Mouse (Mus musculus): ENCODE results near the gene Cx3cl1. TPM values are rescaled to one million over a fixed set of nuclear protein-coding genes. Genes with fewer than 3 reads are reported as not detected.

The Cx3cl1 gene
- polyA plus RNA-seq, 1 experiment from 2014 or later, result 8.9 TPM

GRCm38 (mm10) chr8:94778473-94778872, 6.7 kb downstream of the Cx3cl1 start:
- Histone ChIP-seq H3K9me3 (no peaks in the 10 kb centered on the region), H3K27me3 (ENCODE audit: poor library complexity, severe bottlenecking) (peaks cover 17% of the 10 kb centered on the region), H3K4me3 (no peak overlapping the region), H3K27ac (peak overlapping the region; percentile 62), H3K4me1 (peaks cover 47% of the 10 kb centered on the region), H3K36me3 (replicated peaks) (peaks cover 11% of the 10 kb centered on the region; the same call in 1 of the 2 replicates)
- no peak for DNase-seq (ENCODE audit: extremely low spot score, low spot score)
- WGBS, result 74% methylated on average over 5 of the region's 5 CpGs

DNA sequence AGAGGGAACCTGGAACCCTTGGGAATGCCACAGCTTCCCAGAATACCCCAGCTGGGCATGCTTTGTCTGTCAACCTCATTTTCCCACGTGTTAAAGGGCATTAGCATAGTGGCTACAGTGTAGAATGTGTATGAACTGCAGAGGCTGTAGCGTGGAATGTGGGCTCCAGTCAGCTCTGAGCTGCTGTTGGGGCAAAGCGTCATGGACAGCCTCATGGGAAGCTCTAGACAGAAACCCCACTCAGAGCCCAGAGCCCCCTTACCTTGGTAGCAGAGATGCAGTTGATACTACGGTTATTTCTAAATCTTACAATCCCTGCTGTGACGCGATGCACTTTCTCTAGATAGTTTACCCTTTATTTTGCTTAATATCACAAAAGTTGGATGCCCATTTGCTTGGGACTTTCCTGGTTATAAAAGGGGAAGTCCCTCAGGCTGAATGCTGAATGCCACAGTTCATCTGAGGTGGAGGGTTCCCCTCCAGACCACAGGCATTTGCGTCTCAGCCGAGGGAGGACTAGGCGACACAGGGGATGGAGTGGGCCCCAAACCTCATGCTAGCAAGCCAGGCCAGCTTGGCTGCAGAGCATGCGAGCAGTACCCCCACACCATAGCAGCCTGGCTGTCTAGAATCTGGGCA, 7.2 kb downstream of the Cx3cl1 start:
- DNase-seq (ENCODE audit: extremely low spot score, low spot score), result no peak
- peaks cover 42% of the 10 kb centered on the region for H3K4me1 ChIP-seq
- peaks cover 12% of the 10 kb centered on the region for H3K27me3 ChIP-seq (ENCODE audit: poor library complexity, severe bottlenecking)
- H3K4me3 ChIP-seq, result no peak overlapping the region
- peak overlapping the region; percentile 62 for H3K27ac ChIP-seq
- WGBS, result 83% methylated on average over 10 of the region's 10 CpGs
- H3K36me3 ChIP-seq (replicated peaks), result peaks cover 11% of the 10 kb centered on the region; the same call in 1 of the 2 replicates
- H3K9me3 ChIP-seq, result no peaks in the 10 kb centered on the region

- Histone ChIP-seq H3K9me3 (no peaks in the 10 kb centered on the region), H3K4me1 (peaks cover 35% of the 10 kb centered on the region), H3K36me3 (replicated peaks) (peaks cover 11% of the 10 kb centered on the region; the same call in 1 of the 2 replicates), H3K27ac (no peak overlapping the region), H3K4me3 (no peak overlapping the region), H3K27me3 (ENCODE audit: poor library complexity, severe bottlenecking) (peaks cover 5% of the 10 kb centered on the region)
- DNase-seq (ENCODE audit: extremely low spot score, low spot score), result no peak
- 93% methylated on average over 16 of the region's 16 CpGs for WGBS
These were observed 7.9 kb downstream of the Cx3cl1 start for GRCm38 (mm10) chr8:94779534-94780294.

GRCm38 (mm10) chr8:94780491-94781154, 8.8 kb downstream of the Cx3cl1 start:
- Histone ChIP-seq H3K36me3 (replicated peaks) (peaks cover 11% of the 10 kb centered on the region; the same call in 1 of the 2 replicates), H3K4me3 (no peak overlapping the region), H3K27ac (no peak overlapping the region), H3K9me3 (no peaks in the 10 kb centered on the region), H3K4me1 (peaks cover 39% of the 10 kb centered on the region), H3K27me3 (ENCODE audit: poor library complexity, severe bottlenecking) (no peaks in the 10 kb centered on the region; the same call in 1 of the 2 replicates)
- 79% methylated on average over 21 of the region's 21 CpGs for WGBS
- no peak for DNase-seq (ENCODE audit: extremely low spot score, low spot score)

- Histone ChIP-seq H3K27ac (0 out of 2 replicates have a peak overlapping the region, but pooled peaks have one; percentile 51), H3K4me1 (peaks cover 39% of the 10 kb centered on the region), H3K27me3 (ENCODE audit: poor library complexity, severe bottlenecking) (no peaks in the 10 kb centered on the region; the same call in 1 of the 2 replicates), H3K9me3 (no peaks in the 10 kb centered on the region), H3K36me3 (replicated peaks) (peaks cover 11% of the 10 kb centered on the region; the same call in 1 of the 2 replicates), H3K4me3 (0 out of 2 replicates have a peak overlapping the region, but pooled peaks have one; percentile 22)
- DNase-seq (ENCODE audit: extremely low spot score, low spot score), result no peak
- WGBS, result 61% methylated on average over 7 of the region's 7 CpGs
These were observed 9.5 kb downstream of the Cx3cl1 start for GRCm38 (mm10) chr8:94781155-94781837.

DNA sequence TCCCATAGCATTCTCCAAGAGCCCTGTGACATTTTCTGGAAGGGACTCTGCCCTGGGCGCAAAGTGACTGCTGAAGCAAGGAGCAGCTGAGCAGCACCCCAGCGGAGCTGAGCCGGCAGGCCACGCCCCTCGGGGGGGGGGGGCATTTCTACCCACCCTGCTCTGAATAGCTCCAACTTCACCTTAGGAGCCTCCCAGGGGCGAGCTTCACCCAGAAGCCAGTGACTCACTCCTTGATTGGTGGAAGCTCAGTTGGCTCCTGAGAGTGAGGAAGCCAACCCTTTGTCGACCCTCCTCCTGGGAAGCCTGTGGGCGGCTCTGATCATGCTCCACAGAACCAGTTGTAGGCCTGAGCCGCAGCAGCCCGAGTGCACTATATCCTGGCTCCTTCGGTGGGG, 10.0 kb downstream of the Cx3cl1 start:
- H3K36me3 ChIP-seq (replicated peaks), result peaks cover 11% of the 10 kb centered on the region; the same call in 1 of the 2 replicates
- 9% methylated on average over 11 of the region's 11 CpGs for WGBS
- peak overlapping the region; percentile 22 for H3K4me3 ChIP-seq
- H3K9me3 ChIP-seq, result no peaks in the 10 kb centered on the region
- H3K27ac ChIP-seq, result 0 out of 2 replicates have a peak overlapping the region, but pooled peaks have one; percentile 51
- peaks cover 39% of the 10 kb centered on the region for H3K4me1 ChIP-seq
- no peaks in the 10 kb centered on the region; the same call in 1 of the 2 replicates for H3K27me3 ChIP-seq (ENCODE audit: poor library complexity, severe bottlenecking)
- DNase-seq (ENCODE audit: extremely low spot score, low spot score), result no peak

DNA sequence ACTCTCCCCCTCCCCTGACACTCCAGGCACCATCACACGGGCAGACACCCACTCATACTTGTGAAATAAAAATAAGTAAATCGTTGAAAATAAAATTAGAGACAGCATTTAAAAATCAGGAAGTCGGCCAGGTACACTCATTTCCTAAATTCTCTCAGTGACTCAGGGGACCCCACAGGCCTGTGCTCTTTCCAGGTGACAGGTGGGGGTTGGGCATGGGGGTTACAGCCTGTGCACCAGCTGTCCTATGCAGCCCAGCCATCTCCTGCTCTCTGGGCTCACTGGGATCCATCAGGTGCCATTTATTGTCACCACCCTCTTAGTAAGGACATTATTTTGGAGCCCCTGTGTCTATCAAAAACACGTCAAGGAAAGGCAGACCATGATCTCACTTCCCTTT, 12.1 kb downstream of the Cx3cl1 start:
- Histone ChIP-seq H3K4me1 (peaks cover 38% of the 10 kb centered on the region), H3K27ac (no peak overlapping the region), H3K4me3 (no peak overlapping the region), H3K27me3 (ENCODE audit: poor library complexity, severe bottlenecking) (no peaks in the 10 kb centered on the region; the same call in 1 of the 2 replicates), H3K36me3 (replicated peaks) (peaks cover 11% of the 10 kb centered on the region; the same call in 1 of the 2 replicates), H3K9me3 (no peaks in the 10 kb centered on the region)
- no peak for DNase-seq (ENCODE audit: extremely low spot score, low spot score)
- WGBS, result 82% methylated on average over 4 of the region's 4 CpGs

DNA sequence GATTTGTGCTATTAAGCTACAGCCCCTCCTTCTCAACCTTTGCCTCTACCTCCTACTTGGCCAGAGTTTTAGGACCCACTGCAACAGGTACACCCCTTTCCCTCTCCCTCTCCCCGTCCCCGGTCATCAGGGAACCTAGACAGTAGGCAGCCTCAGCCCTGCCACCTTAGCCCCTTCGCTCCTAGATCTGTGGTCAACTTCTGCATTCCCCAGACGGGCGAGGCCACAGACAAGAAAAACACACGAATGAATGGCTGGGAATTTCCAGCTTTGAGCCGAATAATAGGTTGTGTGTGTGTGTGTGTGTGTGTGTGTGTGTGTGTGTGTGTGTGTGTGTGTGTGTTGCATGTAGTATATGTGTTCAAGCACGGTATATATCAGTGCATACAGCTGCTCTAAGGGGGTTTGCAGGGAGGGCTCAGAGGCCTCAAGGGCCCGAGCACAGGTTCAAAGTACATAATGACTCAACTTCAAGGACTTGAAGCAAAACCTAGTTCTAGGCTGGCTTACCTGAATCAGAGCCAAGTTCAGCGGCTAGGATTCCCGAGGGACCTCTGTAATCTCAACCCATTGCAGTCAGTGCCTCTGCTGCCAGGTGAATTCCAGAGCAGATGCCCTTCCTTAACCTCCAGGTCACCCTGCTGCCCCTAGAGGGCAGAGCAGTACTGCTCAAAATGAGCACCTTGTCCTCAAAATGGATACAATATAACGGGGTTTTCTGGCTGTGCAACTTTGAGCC, 13.6 kb downstream of the Cx3cl1 start:
- Histone ChIP-seq H3K4me3 (no peak overlapping the region), H3K9me3 (no peaks in the 10 kb centered on the region), H3K27me3 (ENCODE audit: poor library complexity, severe bottlenecking) (no peaks in the 10 kb centered on the region; the same call in 1 of the 2 replicates), H3K36me3 (replicated peaks) (peaks cover under 1% of the 10 kb centered on the region; the same call in 1 of the 2 replicates), H3K4me1 (peaks cover 47% of the 10 kb centered on the region), H3K27ac (no peak overlapping the region)
- whole genome bisulfite sequencing, result 72% methylated on average over 12 of the region's 12 CpGs
- no peak for DNase-seq (ENCODE audit: extremely low spot score, low spot score)

- Histone ChIP-seq H3K9me3 (no peaks in the 10 kb centered on the region), H3K27ac (no peak overlapping the region), H3K27me3 (ENCODE audit: poor library complexity, severe bottlenecking) (no peaks in the 10 kb centered on the region; the same call in 1 of the 2 replicates), H3K36me3 (replicated peaks) (no peaks in the 10 kb centered on the region), H3K4me3 (no peak overlapping the region), H3K4me1 (peaks cover 41% of the 10 kb centered on the region)
- 75% methylated on average over 6 of the region's 6 CpGs for WGBS
- no peak for DNase-seq (ENCODE audit: extremely low spot score, low spot score)
These were observed 14.3 kb downstream of the Cx3cl1 start for GRCm38 (mm10) chr8:94785995-94786595.

- peaks cover 29% of the 10 kb centered on the region for H3K4me1 ChIP-seq
- WGBS, result 72% methylated on average over 15 of the region's 15 CpGs
- no peak overlapping the region for H3K4me3 ChIP-seq
- no peaks in the 10 kb centered on the region for H3K9me3 ChIP-seq
- no peaks in the 10 kb centered on the region for H3K36me3 ChIP-seq (replicated peaks)
- no peaks in the 10 kb centered on the region for H3K27me3 ChIP-seq (ENCODE audit: poor library complexity, severe bottlenecking)
- 0 out of 2 replicates have a peak overlapping the region, but pooled peaks have one; percentile 26 for H3K27ac ChIP-seq
- no peak for DNase-seq (ENCODE audit: extremely low spot score, low spot score)
These were observed 16.0 kb downstream of the Cx3cl1 start for GRCm38 (mm10) chr8:94787524-94788501.

Data from forebrain, embryonic 10.5 days (tissue).